Mouse (Mus musculus) splenic B cell, adult 2 months (primary cell): ENCODE data around the gene Mmp24.
"Not testable (repeated sequence)": the region's sequence is repeated elsewhere in the genome, so short reads cannot be mapped to it uniquely, and the experiment has no call there.

ENCODE experiments used
- DNase-seq: peaks from one replicate; pipeline ENCODE4 v3.0.0-alpha.2; 2011; ENCODE audit warnings: low read depth, low spot score
- H3K27me3 ChIP-seq: 2 replicates; pipeline ENCODE4 v1.6.1; 2012; ENCODE audit warnings: mild to moderate bottlenecking, low read length, moderate library complexity, mixed read lengths; ENCODE audit not compliant: control insufficient read depth, poor library complexity, insufficient read depth, severe bottlenecking
- H3K36me3 ChIP-seq: 2 replicates; pipeline ENCODE4 v1.6.1; 2012; ENCODE audit warnings: mild to moderate bottlenecking, low read length, moderate library complexity, mixed read lengths; ENCODE audit not compliant: control insufficient read depth, poor library complexity, insufficient read depth, severe bottlenecking

The Mmp24 gene

GRCm38 (mm10) chr2:155816179-155816578, 41.0 kb downstream of the Mmp24 start:
- DNase-seq = no peak
- Histone ChIP-seq H3K27me3 (no peaks in the 10 kb centered on the region; the same call in 1 of the 2 replicates), H3K36me3 (peaks cover 5% of the 10 kb centered on the region; the same call in 1 of the 2 replicates)

DNA sequence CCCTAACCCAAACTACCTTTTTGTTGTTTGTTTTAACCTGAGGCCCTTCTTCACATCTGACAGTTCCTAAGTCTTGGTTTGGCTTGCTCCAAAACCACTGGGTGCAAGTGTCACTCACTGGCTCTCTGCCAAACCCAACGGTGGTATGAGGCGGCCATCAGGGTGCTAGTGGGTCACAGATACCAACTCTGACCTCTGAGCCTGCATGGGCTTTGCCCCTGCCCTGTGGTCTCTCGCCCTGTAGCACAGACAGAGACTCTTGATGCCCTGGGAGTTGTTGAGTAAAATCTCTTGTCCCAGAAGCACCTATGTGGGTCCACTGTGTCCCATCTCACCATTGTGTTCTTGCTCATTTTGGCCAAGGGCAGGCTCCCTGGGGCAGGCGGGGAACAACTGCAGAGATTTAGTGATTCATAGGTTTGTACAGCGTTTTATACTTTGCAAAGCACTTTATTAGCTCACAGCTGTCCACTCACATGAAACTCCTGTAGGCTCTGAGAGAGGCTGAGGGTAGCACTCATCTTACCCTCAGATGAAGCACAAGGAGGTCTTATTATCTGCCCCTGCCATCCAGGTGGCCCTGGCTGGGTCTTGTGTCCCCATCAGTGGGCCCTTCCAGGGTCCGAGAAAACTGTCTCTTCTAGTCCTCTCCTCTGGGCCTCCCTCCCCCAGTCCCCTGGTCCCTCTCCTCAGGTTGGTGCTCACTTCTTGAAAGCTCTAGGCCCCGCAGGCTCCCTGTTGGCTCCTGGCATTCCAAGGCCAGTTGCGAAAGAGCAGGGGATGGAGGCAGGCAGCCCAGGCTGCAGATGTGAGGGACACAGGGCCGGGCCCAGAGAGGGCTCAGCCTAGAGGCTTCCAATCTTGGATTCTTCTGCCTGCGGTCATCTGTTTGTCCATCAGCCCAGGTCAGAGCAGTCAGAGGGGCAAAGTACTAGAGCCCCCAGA, 42.4 kb downstream of the Mmp24 start:
- Histone ChIP-seq H3K36me3 (peaks cover 9% of the 10 kb centered on the region; the same call in 1 of the 2 replicates), H3K27me3 (no peaks in the 10 kb centered on the region)
- no peak for DNase-seq

DNA sequence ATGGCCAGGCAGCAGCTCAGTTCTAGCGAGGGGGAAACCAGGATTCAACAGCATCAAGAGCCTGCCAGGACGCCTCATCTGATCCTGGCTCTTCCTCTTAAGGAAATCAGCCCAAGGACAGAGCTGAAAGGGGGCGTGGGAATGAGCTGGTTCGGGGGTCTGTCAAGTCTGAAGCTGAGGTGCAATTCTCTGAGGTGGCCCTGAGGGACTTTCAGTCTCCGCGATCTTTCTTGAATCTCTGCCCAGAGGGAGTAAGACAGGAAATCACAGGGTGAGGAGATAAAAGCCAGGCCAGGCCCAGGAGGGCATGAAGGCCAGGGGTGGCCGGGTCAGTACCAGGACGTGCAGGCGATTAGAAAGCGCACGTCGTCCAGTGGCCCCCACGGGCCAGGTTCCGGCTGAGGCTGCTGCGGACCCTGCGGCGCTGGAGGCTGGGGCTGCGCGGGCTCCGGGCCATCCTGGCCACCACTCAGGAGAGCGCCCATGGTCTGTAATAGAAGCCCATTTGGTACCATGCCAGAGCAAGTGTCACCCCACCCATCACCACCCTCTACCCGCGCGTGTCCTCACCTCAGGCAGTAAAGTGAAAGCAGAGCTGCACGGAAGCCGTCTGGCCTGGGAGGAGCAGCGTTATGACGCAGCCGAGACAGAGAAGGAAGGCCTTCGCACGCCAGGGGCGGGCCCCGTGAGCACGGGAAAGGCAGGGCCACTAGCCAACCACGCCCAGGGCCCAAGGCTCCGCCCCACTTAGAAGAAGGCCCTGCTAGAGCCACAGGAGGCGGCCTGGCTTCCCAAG, 43.7 kb downstream of the Mmp24 start:
- peak; percentile 95 for DNase-seq
- Histone ChIP-seq H3K36me3 (peaks cover 9% of the 10 kb centered on the region; the same call in 1 of the 2 replicates), H3K27me3 (no peaks in the 10 kb centered on the region)

DNA sequence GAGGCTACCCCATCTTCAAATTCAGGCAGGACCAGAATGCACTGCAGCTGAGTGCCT, 44.1 kb downstream of the Mmp24 start, which contains the start of gene BC029722:
Gene BC029722, minus strand, starts transcription at position 35 of the 57 bp plus-strand sequence.
- peaks cover 9% of the 10 kb centered on the region for H3K36me3 ChIP-seq
- H3K27me3 ChIP-seq = no peaks in the 10 kb centered on the region
- DNase-seq = no peak

GRCm38 (mm10) chr2:155819449-155820251, 44.5 kb downstream of the Mmp24 start:
- DNase-seq = no peak
- Histone ChIP-seq H3K27me3 (no peaks in the 10 kb centered on the region), H3K36me3 (peaks cover 9% of the 10 kb centered on the region)

DNA sequence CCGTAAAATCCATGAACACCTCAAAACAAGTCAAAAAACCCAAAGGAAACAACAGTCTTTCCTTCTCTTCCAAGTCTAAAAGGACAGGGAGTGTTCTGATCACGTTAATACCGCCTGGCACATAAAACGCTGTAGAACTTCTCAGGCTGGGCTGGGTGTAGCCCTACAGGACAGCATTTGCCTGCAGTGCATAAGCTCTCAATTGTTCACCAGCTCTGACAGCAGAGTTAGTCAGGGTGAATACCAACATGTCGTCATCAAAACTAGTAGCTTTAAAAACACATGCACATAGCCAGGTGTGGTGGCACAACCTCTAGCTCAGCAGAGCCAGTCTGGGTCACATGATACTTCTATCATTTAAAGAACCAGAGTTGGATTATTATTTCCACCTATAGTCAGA, 45.6 kb downstream of the Mmp24 start:
- Histone ChIP-seq H3K36me3 (peaks cover 9% of the 10 kb centered on the region), H3K27me3 (no peaks in the 10 kb centered on the region)
- no peak for DNase-seq

- DNase-seq = no peak
- H3K27me3 ChIP-seq = no peaks in the 10 kb centered on the region
These were observed 48.6 kb downstream of the Mmp24 start for GRCm38 (mm10) chr2:155823722-155824121.

DNA sequence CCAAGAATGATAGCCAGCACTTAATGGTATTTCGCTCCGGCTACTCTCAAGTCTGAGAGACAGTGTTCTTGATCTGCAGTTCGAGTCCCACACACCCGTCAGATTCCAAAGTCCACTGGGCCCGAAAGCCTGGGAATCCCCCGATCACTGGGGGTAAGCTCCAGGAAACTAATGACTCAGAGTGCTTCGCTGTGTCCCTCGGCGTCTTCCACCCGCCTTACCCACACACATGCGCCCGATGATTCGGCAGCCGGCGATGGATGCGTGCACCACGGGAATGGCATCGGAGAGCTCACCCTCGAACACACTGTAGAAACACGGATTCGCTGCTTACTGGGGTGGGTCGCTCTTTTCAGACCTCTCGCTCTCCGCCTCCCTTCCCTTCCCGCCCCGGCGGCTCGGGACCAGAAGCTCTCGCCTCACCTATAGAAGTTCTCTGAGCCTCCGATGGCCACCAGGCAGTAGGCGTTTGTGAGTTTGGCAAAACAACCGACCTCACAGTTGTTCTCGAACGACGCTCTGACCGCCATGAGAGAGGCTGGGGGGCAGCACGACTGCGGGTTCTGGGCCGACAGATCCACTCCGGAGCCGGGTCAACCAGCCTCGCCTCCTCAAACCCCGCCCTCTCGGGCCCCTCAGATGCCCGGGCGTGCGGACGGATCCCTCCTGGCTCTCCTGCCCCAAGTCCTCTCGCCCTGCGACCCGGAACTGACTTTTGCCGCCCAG, 50.9 kb downstream of the Mmp24 start:
- Histone ChIP-seq H3K36me3 (peaks cover 4% of the 10 kb centered on the region), H3K27me3 (no peaks in the 10 kb centered on the region)
- DNase-seq = peak; percentile 19

More at GRCm38 (mm10) chr2:155823722-155824121, 48.6 kb downstream of the Mmp24 start:
- H3K36me3 ChIP-seq = peaks cover 9% of the 10 kb centered on the region

DNA sequence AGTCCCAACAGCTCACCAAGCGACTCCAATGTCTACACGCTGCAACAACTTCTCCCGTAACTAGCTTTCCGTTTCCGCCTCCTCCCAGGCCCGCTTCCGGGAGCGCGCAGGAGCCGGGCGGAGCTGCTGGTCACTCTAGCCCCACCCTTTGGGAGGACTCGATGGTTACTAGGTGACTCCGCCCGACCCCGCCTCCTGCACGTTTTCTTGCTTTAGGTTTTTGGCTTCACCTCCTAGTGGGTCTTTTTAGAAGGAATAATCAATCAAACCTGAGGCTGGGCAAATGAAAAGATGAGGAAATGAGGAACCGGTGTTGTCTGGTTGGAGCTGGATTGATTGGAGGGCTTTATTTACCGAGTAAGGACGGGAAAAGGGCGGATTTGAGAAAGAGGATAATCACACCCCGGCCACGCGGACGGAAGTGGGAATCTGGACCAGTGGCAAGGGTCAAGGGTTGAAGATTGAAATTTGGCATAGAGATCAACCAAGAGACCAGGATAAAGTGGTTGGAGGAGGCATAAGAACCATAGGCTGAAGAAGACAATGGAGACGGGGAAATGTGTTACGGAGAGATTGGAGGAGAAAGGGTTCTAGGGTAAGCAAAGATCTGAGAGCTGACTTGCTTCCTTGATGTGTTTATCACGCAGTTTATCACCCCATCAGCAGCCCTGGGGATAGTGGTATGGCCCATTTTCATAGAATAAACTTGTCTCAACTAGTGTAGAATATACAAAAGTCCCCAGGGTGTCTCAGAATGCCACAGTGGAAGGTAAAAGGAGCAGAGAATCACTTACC, 51.7 kb downstream of the Mmp24 start, which contains the start of gene Eif6:
Gene Eif6, minus strand, starts transcription at position 296 of the 795 bp plus-strand sequence.
- H3K27me3 ChIP-seq = no peaks in the 10 kb centered on the region
- H3K36me3 ChIP-seq = peaks cover 4% of the 10 kb centered on the region
- DNase-seq = peak; percentile 83

DNA sequence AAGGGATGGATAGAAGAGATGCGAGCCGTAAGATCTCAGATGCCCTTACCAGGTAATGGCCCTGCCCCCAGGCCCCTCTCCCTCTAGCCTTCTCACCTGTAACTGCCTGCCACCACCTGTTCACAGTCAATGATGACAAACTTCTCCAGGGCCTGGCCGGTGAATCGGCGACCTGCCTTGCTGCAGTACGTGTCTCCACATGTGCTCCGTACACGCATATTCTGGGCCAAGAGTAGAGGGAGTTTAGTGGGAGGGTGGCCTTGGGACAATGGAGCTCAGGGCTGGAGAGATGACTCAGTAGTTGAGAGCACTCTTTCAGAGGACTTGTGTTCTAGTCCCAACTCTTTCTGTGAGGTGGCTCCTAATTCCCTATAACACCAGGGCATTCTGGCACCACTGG, 55.7 kb downstream of the Mmp24 start:
- no peak for DNase-seq
- no peaks in the 10 kb centered on the region for H3K36me3 ChIP-seq
- no peaks in the 10 kb centered on the region for H3K27me3 ChIP-seq

GRCm38 (mm10) chr2:155831302-155831701, 56.2 kb downstream of the Mmp24 start:
- no peaks in the 10 kb centered on the region for H3K36me3 ChIP-seq
- peak; percentile 23 for DNase-seq
- no peaks in the 10 kb centered on the region for H3K27me3 ChIP-seq

DNA sequence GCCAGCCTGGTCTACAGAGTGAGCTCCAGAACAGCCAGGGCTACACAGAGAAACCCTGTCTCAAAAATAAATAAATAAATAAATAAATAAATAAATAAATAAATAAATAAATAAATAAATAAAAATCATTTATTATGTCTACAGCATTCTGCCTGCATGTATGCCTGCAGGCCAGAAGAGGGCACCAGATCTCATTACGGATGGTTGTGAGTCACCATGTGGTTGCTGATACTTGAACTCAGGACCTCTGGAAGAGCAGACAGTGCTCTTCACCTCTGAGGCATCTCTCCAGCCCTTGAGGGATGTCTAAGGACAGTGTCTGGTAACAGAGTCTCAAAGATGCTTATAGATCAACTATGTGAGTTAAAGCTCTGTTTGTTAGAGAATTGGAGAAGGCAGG, 56.9 kb downstream of the Mmp24 start:
- not testable (repeated sequence) for H3K36me3 ChIP-seq, H3K27me3 ChIP-seq, DNase-seq

DNA sequence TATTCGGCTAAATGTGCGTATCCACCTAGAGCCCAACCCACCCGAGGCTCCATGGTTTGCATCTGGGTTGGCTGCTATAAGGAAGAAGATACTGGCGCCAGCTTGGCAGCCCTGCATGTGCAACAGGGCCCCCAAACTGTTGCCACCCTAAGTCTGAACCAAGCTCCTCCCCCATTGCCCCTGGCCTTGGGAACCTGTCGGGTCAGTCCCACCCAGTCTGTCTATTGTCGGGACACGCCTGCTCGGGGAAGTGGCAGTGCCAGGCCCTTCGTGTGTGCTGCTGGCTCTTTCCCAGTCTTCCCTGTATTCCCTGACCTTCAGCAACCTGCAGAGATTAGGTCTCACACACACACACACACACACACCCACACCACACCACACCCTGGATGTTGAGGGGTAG, 59.6 kb downstream of the Mmp24 start, which contains the start of gene Fam83c:
Gene Fam83c, minus strand, starts transcription at position 123 of the 400 bp plus-strand sequence.
- Histone ChIP-seq H3K27me3 (no peaks in the 10 kb centered on the region), H3K36me3 (no peaks in the 10 kb centered on the region)
- DNase-seq = no peak
